Mouse (Mus musculus) CD4-positive naive resting alpha-beta T cell, adult 57 days (primary cell): ENCODE measurements around the gene Amn. TPM values are rescaled to one million over a fixed set of nuclear protein-coding genes. Genes with fewer than 3 reads are reported as not detected.

Experiments used
- total RNA-seq: library from RNA; stranded (reverse); gene quantifications from one replicate; pipeline ENCODE4 v1.2.4, GENCODE M21; 2023

Amn gene
- 2.1 TPM for total RNA-seq

GRCm38 (mm10) chr12:111270629-111271277 is at the start of gene Amn:
Gene Amn, plus strand, starts transcription at chr12:111271095.

Other genes with a start within 250 kb of the Amn start
- 51.1 TPM for gene Rcor1, start 231.7 kb upstream of the Amn start, total RNA-seq
- 52.1 TPM for gene Traf3, start 104.7 kb upstream of the Amn start, total RNA-seq
- not detected for gene 4930595D18Rik, start 86.6 kb upstream of the Amn start, total RNA-seq
- 3.4 TPM for gene Cdc42bpb, start 106.6 kb downstream of the Amn start, total RNA-seq
- not detected for gene Lbhd2, start 135.7 kb downstream of the Amn start, total RNA-seq
- not detected for gene Exoc3l4, start 145.9 kb downstream of the Amn start, total RNA-seq
- gene Tnfaip2, start 171.4 kb downstream of the Amn start, total RNA-seq: 6.8 TPM
- gene Gm266, start 214.7 kb downstream of the Amn start, total RNA-seq: not detected